Mouse (Mus musculus) hindbrain, embryonic 16.5 days (tissue): Measurements from ENCODE around the gene Nol12. TPM values are rescaled to one million over a fixed set of nuclear protein-coding genes. Genes with fewer than 3 reads are reported as not detected.

Experiments used
- ATAC-seq: fragments of 200-750 bp; cut with Nextera tagmentation; 2 replicates; pipeline ENCODE4 v1.8.0; 2017; ENCODE audit warnings: moderate TSS enrichment, moderate library complexity
- H3K27ac ChIP-seq: fragments of 300-500 bp; sonication (generic); 2 replicates; pipeline ENCODE4 v1.5.1; 2014; ENCODE audit warnings: low read depth, mild to moderate bottlenecking, control low read depth, low read length, moderate library complexity
- H3K27me3 ChIP-seq: fragments of 300-500 bp; sonication (generic); replicated peaks from 2 replicates; pipeline ENCODE4 v1.6.1; 2014; ENCODE audit warnings: low read length; ENCODE audit not compliant: control insufficient read depth, insufficient read depth
- H3K36me3 ChIP-seq: fragments of 300-500 bp; sonication (generic); 2 replicates; pipeline ENCODE4 v1.6.1; 2014; ENCODE audit warnings: mild to moderate bottlenecking, low read length, moderate library complexity, mixed read lengths; ENCODE audit not compliant: control insufficient read depth, insufficient read depth
- H3K4me1 ChIP-seq: fragments of 300-500 bp; sonication (generic); 2 replicates; pipeline ENCODE4 v1.6.1; 2014; ENCODE audit warnings: low read depth, low read length; ENCODE audit not compliant: control insufficient read depth, insufficient read depth
- H3K4me2 ChIP-seq: fragments of 300-500 bp; sonication (generic); 2 replicates; pipeline ENCODE4 v1.6.1; 2014; ENCODE audit warnings: mild to moderate bottlenecking, low read length, control low read depth, moderate library complexity
- H3K4me3 ChIP-seq: fragments of 300-500 bp; sonication (generic); 2 replicates; pipeline ENCODE4 v1.5.1; 2014; ENCODE audit warnings: mild to moderate bottlenecking, low read length, control low read depth, moderate library complexity
- H3K9ac ChIP-seq: fragments of 300-500 bp; sonication (generic); 2 replicates; pipeline ENCODE4 v1.6.1; 2014; ENCODE audit warnings: low read depth, mild to moderate bottlenecking, control low read depth, low read length, moderate library complexity
- H3K9me3 ChIP-seq: fragments of 300-500 bp; sonication (generic); 2 replicates; pipeline ENCODE4 v1.6.1; 2014; ENCODE audit warnings: mild to moderate bottlenecking, low read length, moderate library complexity; ENCODE audit not compliant: control insufficient read depth
- WGBS: fragments of 180-500 bp; shearing (Covaris S2); extraction: QIAGEN DNeasy Blood & Tissue Kit; methylation state at CpG from one replicate; pipeline ENCODE4 v1.1.7; 2014; 5-methylcytosine and 5-hydroxymethylcytosine counted together
- microRNA-seq: library from miRNA; unstranded; fragments of <30 nt; microRNA quantifications from one replicate; pipeline ENCODE4, GENCODE M21; 2017
- polyA plus RNA-seq: library from polyadenylated mRNA; unstranded; fragments of >200 nt; fragmentation: Nextera tagmentation; extraction: Ambion mirVana; gene quantifications from 2 replicates; pipeline ENCODE4 v1.2.1, GENCODE M21; 2015

Gene Nol12
- polyA plus RNA-seq, 1 experiment from 2014 or later: 63.6 TPM

- no peak for ATAC-seq
- H3K27me3 ChIP-seq: no peaks in the 10 kb centered on the region
- H3K4me3 ChIP-seq: no peak overlapping the region
- no peak overlapping the region for H3K4me2 ChIP-seq
- no peak overlapping the region for H3K27ac ChIP-seq
- H3K9me3 ChIP-seq: no peaks in the 10 kb centered on the region
- 95% methylated on average over 25 of the region's 25 CpGs for WGBS
- H3K36me3 ChIP-seq: peaks cover 41% of the 10 kb centered on the region
- peaks cover 11% of the 10 kb centered on the region for H3K4me1 ChIP-seq
- H3K9ac ChIP-seq: no peak overlapping the region
These were observed 56.3 kb downstream of the Nol12 start for GRCm38 (mm10) chr15:78990970-78991525.

GRCm38 (mm10) chr15:78992235-78992634 lies 57.5 kb downstream of the Nol12 start:
- no peak overlapping the region for H3K4me3 ChIP-seq
- peaks cover 41% of the 10 kb centered on the region for H3K36me3 ChIP-seq
- 90% methylated on average over 7 of the region's 7 CpGs for WGBS
- ATAC-seq: no peak
- H3K4me2 ChIP-seq: no peak overlapping the region
- H3K27ac ChIP-seq: no peak overlapping the region
- no peaks in the 10 kb centered on the region for H3K9me3 ChIP-seq
- H3K27me3 ChIP-seq: no peaks in the 10 kb centered on the region
- peaks cover 11% of the 10 kb centered on the region for H3K4me1 ChIP-seq
- no peak overlapping the region for H3K9ac ChIP-seq

- H3K27me3 ChIP-seq: no peaks in the 10 kb centered on the region
- peaks cover 41% of the 10 kb centered on the region for H3K36me3 ChIP-seq
- ATAC-seq: no peak
- peaks cover 5% of the 10 kb centered on the region for H3K4me1 ChIP-seq
- no peak overlapping the region for H3K27ac ChIP-seq
- no peak overlapping the region for H3K4me3 ChIP-seq
- 97% methylated on average over 24 of the region's 24 CpGs for WGBS
- H3K9ac ChIP-seq: no peak overlapping the region
- no peaks in the 10 kb centered on the region for H3K9me3 ChIP-seq
- no peak overlapping the region for H3K4me2 ChIP-seq
These were observed 58.2 kb downstream of the Nol12 start for GRCm38 (mm10) chr15:78992925-78993324.

Small RNAs within 50 kb of the gene (microRNA-seq; reads per million reads assigned to microRNA genes)
- not detected for gene Mir6955

Other genes starting within 250 kb of the Nol12 start
- 11.6 and 13.3 TPM in 2 replicates for gene Elfn2, start 216.2 kb upstream of the Nol12 start, polyA plus RNA-seq
- gene Mfng, start 161.5 kb upstream of the Nol12 start, polyA plus RNA-seq: 19.7 and 20.1 TPM in 2 replicates
- 2.5 and 2.8 TPM in 2 replicates for gene Card10, start 131.9 kb upstream of the Nol12 start, polyA plus RNA-seq
- gene Cdc42ep1, start 92.3 kb upstream of the Nol12 start, polyA plus RNA-seq: 15.9 and 17.5 TPM in 2 replicates
- not detected in 2 replicates for gene Lgals2, start 79.4 kb upstream of the Nol12 start, polyA plus RNA-seq
- gene Gga1, start 57.7 kb upstream of the Nol12 start, polyA plus RNA-seq: 46.1 and 51.8 TPM in 2 replicates
- gene Gm49510, start 35.3 kb upstream of the Nol12 start, polyA plus RNA-seq: 0.11 TPM in 1 of 2 replicates, not detected in the other
- 4.5 and 6.7 TPM in 2 replicates for gene Sh3bp1, start 35.2 kb upstream of the Nol12 start, polyA plus RNA-seq
- gene Pdxp, start 21.0 kb upstream of the Nol12 start, polyA plus RNA-seq: 94.7 and 96.9 TPM in 2 replicates
- gene Lgals1, start 8.2 kb upstream of the Nol12 start, polyA plus RNA-seq: 105 and 169 TPM in 2 replicates
- 36.1 and 40.4 TPM in 2 replicates for gene Triobp, start 12.8 kb downstream of the Nol12 start, polyA plus RNA-seq
- 200 and 206 TPM in 2 replicates for gene H1f0, start 93.5 kb downstream of the Nol12 start, polyA plus RNA-seq
- gene Galr3, start 107.0 kb downstream of the Nol12 start, polyA plus RNA-seq: 0.14 TPM in 1 of 2 replicates, not detected in the other
- 50.0 and 54.0 TPM in 2 replicates for gene Ankrd54, start 128.0 kb downstream of the Nol12 start, polyA plus RNA-seq
- gene Eif3l, start 140.2 kb downstream of the Nol12 start, polyA plus RNA-seq: 174 and 177 TPM in 2 replicates
- gene Micall1, start 174.0 kb downstream of the Nol12 start, polyA plus RNA-seq: 11.6 and 13.9 TPM in 2 replicates
- 258 and 285 TPM in 2 replicates for gene Polr2f, start 206.1 kb downstream of the Nol12 start, polyA plus RNA-seq
- 18.0 and 20.2 TPM in 2 replicates for gene 1700088E04Rik, start 206.3 kb downstream of the Nol12 start, polyA plus RNA-seq
- 9.0 and 9.5 TPM in 2 replicates for gene Sox10, start 230.3 kb downstream of the Nol12 start, polyA plus RNA-seq